Mouse (Mus musculus) C2C12 (cell line): ENCODE measurements at regions not wholly inside any gene's neighbourhood (a gene's known extent, or its start where the extent isn't known, plus 50 kb on each side); places are given as distances from the start of the nearest gene placed in this dataset.

Experiments used
- H3K27me3 ChIP-seq: one replicate; pipeline ENCODE4 v1.6.1; 2011; ENCODE audit not compliant: control insufficient read depth, insufficient read depth, insufficient read length
- H3K36me3 ChIP-seq: one replicate; pipeline ENCODE4 v1.6.1; 2011; ENCODE audit not compliant: control insufficient read depth, insufficient read depth
- H3K4me3 ChIP-seq: one replicate; pipeline ENCODE4 v1.5.1; 2011; ENCODE audit warnings: mild to moderate bottlenecking, control low read depth; ENCODE audit not compliant: poor library complexity, insufficient read depth, severe bottlenecking
- H3K79me2 ChIP-seq: one replicate; pipeline ENCODE4 v1.6.1; 2011; ENCODE audit not compliant: control insufficient read depth, insufficient read depth
- H3K79me3 ChIP-seq: one replicate; pipeline ENCODE4 v1.6.1; 2011; ENCODE audit warnings: low read depth, control low read depth
- H3ac ChIP-seq: one replicate; pipeline ENCODE3; 2011; ENCODE audit warnings: low read depth; ENCODE audit not compliant: control insufficient read depth, insufficient read length
- CEBPB ChIP-seq: IDR thresholded peaks from one replicate; pipeline ENCODE4 v1.6.1; 2011; ENCODE audit warnings: low read depth, mild to moderate bottlenecking, control low read depth, moderate library complexity
- CTCF ChIP-seq: IDR thresholded peaks from one replicate; pipeline ENCODE4 v1.5.1; 2011; ENCODE audit not compliant: control insufficient read depth, insufficient read depth, insufficient read length
- FOSL1 ChIP-seq: IDR thresholded peaks from one replicate; pipeline ENCODE4 v1.8.0; 2011; ENCODE audit warnings: mild to moderate bottlenecking, low read length; ENCODE audit not compliant: poor library complexity, insufficient read depth, severe bottlenecking
- MAX ChIP-seq: IDR thresholded peaks from one replicate; pipeline ENCODE4 v1.6.1; 2011; ENCODE audit warnings: mild to moderate bottlenecking, control low read depth
- MYOD1 ChIP-seq: IDR thresholded peaks from one replicate; pipeline ENCODE4 v1.6.1; 2011; ENCODE audit warnings: low read depth; ENCODE audit not compliant: control insufficient read depth, insufficient read length
- MYOG ChIP-seq: IDR thresholded peaks from one replicate; pipeline ENCODE4 v1.6.1; 2011; ENCODE audit not compliant: control insufficient read depth, insufficient read length; ENCODE audit errors: extremely low read depth
- USF1 ChIP-seq: IDR thresholded peaks from one replicate; pipeline ENCODE4 v1.6.1; 2011; ENCODE audit warnings: low read depth, mild to moderate bottlenecking, control low read depth, moderate library complexity

DNA sequence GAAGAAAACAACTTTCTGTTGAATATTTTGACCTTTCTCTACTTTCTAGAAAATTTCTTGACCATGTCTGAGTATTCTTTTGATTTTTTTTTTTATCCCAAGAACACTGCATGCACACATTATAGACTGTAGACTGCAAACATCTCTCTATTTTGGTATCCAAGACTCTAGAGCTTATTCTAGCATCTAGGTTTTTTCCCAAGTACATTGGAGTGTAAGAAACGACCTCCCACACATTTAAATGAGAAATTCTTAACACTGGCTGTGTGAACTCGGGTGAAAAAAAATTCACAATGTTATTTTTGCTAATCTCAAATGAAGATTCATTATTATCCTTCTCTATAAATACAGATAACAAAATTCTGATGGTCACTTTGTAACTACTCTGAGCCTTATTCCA, 112.0 kb upstream of the Dpt start:
- no peaks in the 10 kb centered on the region for H3K79me2 ChIP-seq
- TF ChIP-seq FOSL1: no peak
- TF ChIP-seq MYOG: no peak
- no peak for TF ChIP-seq CTCF
- TF ChIP-seq USF1: no peak
- no peak for TF ChIP-seq CEBPB
- TF ChIP-seq MYOD1: no peak
- no peak for TF ChIP-seq MAX
- no peak overlapping the region for H3K4me3 ChIP-seq
- no peaks in the 10 kb centered on the region for H3K36me3 ChIP-seq
- no peaks in the 10 kb centered on the region for H3K79me3 ChIP-seq
- no peaks in the 10 kb centered on the region for H3K27me3 ChIP-seq
- H3ac ChIP-seq: no peak overlapping the region

DNA sequence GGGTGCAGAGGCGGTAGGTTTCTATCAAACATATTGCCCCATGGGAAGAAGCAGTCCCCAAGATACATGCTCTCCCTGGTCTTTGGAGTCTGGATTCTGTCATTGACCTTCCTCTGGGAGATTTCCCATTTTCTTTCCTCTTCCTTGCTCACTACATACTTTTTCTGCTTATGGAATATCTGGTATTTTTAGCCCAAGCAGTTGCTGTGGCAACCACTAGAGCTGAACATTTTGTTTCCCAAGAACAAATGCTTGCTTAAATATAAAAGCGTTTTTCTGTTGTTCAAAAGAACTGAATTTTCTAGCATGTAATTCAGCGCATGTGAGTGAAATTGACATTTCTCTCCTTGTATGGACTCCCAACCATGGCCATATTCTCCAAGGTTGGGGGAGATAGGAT, 112.7 kb upstream of the Dpt start:
- H3K36me3 ChIP-seq: no peaks in the 10 kb centered on the region
- H3K27me3 ChIP-seq: no peaks in the 10 kb centered on the region
- TF ChIP-seq CEBPB (no peak), MYOG (no peak), USF1 (no peak), MYOD1 (no peak), FOSL1 (no peak), MAX (no peak), CTCF (no peak)
- H3ac ChIP-seq: no peak overlapping the region
- no peaks in the 10 kb centered on the region for H3K79me2 ChIP-seq
- no peak overlapping the region for H3K4me3 ChIP-seq
- H3K79me3 ChIP-seq: no peaks in the 10 kb centered on the region

DNA sequence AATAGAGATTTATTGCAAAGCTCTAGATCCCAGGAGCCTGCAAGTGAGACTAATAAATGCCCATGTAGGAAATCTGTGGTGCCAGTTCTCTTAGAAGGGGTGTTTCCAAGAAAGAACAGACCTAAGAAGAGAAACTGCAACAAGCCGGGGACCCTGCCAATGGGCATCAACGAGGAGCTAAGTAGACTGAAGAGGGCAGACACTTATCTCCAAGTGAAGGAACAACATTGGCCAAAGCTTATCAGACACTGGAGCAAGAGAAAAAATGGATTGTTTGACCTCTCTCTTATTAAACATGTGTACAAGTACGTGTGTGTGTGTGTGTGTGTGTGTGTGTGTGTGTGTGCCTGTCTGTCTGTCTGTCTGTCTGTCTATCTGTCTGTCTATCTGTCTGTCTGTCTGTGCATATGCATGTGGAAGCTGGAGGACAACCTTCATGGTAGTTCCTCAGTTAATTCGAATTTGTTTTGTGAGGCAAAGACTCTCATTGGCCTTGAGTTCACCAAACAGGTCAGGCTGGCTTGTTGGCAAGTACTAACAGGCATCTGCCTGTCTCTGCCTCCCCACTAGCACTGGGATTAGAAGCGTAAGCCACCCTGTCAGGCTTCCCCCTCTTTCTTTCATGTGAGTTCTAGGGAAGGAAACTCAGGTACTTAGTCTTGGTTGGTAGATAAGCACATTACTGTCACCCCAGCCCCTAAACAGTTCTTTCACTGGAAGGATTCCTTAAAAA, 113.4 kb upstream of the Dpt start:
- Histone ChIP-seq H3ac (no peak overlapping the region), H3K36me3 (no peaks in the 10 kb centered on the region), H3K79me2 (no peaks in the 10 kb centered on the region), H3K79me3 (no peaks in the 10 kb centered on the region), H3K4me3 (no peak overlapping the region), H3K27me3 (no peaks in the 10 kb centered on the region)
- TF ChIP-seq MAX: no peak
- no peak for TF ChIP-seq MYOD1
- TF ChIP-seq FOSL1: no peak
- no peak for TF ChIP-seq CTCF
- TF ChIP-seq MYOG: no peak
- TF ChIP-seq USF1: no peak
- no peak for TF ChIP-seq CEBPB

DNA sequence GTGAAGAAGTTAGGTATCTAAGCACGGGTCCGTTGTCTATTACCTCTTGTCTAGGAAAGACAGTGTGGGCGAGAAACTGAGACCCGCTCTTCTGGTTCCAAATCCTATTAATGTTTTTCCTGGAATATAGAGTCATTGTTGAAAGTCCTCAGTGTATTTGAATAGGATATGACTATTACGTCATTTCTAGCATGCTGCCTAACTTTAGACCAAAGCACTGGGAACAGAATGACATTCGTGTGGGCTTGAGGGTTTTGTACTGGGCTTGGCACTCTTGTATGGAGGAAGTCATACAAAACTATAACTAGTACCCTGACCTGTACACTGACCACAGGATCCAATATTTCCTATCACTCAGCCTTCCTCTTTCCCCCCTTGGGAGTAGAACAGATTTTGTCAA, 114.0 kb upstream of the Dpt start:
- no peaks in the 10 kb centered on the region for H3K79me3 ChIP-seq
- no peaks in the 10 kb centered on the region for H3K36me3 ChIP-seq
- no peak overlapping the region for H3K4me3 ChIP-seq
- H3ac ChIP-seq: no peak overlapping the region
- no peaks in the 10 kb centered on the region for H3K79me2 ChIP-seq
- no peaks in the 10 kb centered on the region for H3K27me3 ChIP-seq
- no peak for TF ChIP-seq MYOD1
- TF ChIP-seq USF1: no peak
- no peak for TF ChIP-seq FOSL1
- TF ChIP-seq MAX: no peak

DNA sequence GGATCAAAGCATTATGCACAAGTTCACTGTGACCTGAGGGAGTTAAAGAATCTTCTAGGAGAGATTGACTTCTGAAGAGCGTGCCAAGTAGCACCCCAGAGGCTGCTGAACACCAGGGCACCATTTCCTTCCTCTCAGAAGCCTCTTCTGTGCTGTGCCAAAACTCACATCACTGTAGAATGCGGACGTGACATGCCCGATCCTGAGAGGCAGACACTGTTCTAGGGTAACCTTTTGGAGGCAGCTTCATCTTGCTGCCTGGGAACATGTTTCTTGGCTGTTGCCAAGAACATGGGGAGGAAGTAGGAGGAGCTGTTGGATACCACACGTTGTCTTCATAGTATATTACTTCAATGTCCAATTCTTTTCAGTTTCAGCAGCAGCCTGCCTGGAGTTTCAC, 114.9 kb upstream of the Dpt start:
- no peaks in the 10 kb centered on the region for H3K27me3 ChIP-seq
- no peaks in the 10 kb centered on the region for H3K79me2 ChIP-seq
- H3ac ChIP-seq: no peak overlapping the region
- H3K36me3 ChIP-seq: no peaks in the 10 kb centered on the region
- TF ChIP-seq CEBPB (no peak), FOSL1 (no peak), MYOD1 (no peak)
- no peak overlapping the region for H3K4me3 ChIP-seq
- H3K79me3 ChIP-seq: no peaks in the 10 kb centered on the region

DNA sequence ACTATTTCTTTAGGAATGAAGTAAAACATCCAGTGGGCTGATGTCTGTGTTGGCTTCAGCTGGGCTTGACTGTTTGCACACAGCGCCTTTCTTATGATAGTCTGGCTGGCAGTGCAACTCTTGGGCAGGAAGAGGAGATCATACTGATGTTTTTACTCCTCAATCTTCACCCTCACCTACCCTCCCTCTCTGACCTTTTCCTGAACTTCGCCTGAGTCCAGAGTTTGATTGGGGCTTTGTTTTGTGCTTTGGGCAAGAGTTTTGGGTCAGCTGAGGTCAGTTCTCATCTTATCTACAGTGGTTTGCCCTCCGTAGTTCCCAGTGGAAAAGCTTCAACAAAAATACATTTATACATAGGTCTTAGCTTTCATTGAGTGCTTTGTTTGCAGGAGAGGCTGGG, 118.1 kb upstream of the Dpt start:
- H3ac ChIP-seq: no peak overlapping the region
- TF ChIP-seq MAX: no peak
- no peak for TF ChIP-seq FOSL1
- TF ChIP-seq MYOD1: no peak
- TF ChIP-seq MYOG: no peak
- no peak for TF ChIP-seq USF1
- no peak for TF ChIP-seq CTCF
- no peak for TF ChIP-seq CEBPB
- H3K27me3 ChIP-seq: no peaks in the 10 kb centered on the region
- H3K4me3 ChIP-seq: no peak overlapping the region
- no peaks in the 10 kb centered on the region for H3K79me2 ChIP-seq
- H3K36me3 ChIP-seq: no peaks in the 10 kb centered on the region
- H3K79me3 ChIP-seq: no peaks in the 10 kb centered on the region
